Mouse (Mus musculus) kidney, postnatal 36 days (tissue): Measurements from ENCODE around the gene Lpcat4.
A peak's percentile ranks its signal among the peaks of the same experiment; 100 is the strongest.

Source experiments
- DNase-seq, 2 experiments: peaks; one replicate each; pipeline ENCODE4 v3.0.0; 2021 to 2022; ENCODE audit warnings: mixed read lengths in 2 of 2

Gene Lpcat4

DNA sequence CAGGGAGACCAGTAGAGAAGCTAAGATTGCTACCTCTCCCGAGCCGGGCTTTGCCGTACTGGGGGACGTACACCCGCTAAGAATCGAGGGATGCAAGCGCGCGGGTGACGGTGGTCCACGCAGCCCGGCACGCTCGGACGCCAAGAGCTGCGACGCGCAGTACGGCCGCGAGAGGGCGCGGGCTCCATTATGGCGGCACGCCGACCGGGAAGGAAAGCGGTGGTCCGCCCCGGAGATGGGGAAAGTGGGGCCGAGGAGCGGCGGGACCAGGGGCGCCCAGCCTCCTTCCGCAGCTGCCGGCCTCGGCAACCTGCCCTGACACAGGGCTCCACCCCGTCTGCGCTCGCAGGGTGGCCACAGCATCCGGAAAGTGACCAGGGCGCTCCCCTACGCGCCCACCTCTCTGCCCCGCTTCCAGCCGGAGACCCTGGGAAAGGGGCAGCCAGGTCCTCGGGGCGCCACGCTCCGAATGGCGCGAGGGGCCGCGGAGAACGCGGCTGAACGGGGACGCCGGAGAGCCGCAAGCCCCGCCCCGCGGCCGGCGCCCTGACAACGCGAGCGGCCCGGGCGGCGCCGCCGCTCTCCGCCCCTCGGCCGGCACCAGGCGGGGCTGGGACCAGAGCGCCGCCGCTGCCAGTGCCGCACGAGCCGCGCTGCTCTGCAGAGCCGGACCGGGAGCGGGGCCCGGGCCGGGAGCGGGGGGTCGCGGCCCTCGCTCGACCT lies at the start of gene Lpcat4:
Lpcat4 (plus strand) TSS at position 257 of the 723 bp plus-strand sequence.
- peak; percentile 80 to 92 for DNase-seq

DNA sequence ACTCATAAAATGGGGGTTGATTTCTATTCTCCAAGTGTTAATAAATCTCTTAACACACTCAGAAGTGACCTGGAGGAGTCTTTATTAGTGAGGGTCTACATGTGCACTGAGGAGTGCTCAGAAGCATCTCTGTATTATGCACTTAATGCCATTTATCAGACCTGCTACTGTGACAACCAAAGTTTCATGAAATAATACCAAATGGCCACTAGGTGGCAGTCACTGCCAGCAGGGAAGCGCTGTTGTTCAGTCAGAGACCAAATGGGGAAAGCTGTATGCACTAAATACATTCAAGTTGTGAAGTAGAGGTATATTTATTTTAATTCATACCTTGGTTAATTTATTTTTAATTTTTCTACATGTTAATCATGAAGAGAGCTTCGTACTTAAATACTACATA lies 42.4 kb upstream of the Lpcat4 start:
- DNase-seq: peak; percentile 45 to 62

DNA sequence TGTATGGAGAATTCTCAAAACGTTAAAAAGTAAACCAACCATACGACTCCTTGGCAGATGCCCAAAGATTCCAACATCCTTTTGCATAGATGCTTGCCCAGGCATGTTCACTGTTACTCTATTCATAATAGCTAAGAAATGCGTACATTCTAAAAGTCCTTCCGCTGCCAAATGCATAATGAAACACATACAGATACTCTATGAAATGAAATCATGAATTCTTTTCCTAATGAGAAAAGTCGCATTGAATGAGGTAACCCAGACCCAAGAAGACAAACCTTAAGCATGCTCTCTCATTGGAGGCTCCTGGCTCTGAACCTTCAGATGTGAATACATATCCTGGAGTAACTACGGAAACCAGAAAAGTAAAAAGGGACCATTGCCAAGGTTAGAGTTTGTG lies 36.2 kb upstream of the Lpcat4 start:
- DNase-seq: peak in 1 of 2 experiments; percentile 35

DNA sequence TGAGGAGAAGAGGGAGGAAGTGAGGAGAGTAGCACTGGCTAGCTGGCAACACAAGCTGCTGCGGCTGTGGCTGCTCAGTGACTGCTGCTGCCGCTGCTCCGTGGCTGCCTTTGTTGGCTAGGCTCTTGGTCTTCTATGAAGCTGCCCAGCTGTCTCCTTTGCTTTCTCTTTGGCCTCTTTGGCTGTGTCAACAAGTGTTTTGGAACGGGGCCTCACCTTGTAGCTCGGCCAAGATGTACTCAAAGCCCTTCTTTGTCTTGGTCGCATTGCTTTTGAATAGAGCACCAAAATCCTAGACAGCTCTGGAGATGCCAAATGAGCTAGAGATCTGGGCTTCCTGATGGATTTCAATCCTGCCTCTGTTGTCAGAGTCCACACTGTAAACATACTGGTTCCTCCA lies 29.1 kb upstream of the Lpcat4 start:
- no peak for DNase-seq

DNA sequence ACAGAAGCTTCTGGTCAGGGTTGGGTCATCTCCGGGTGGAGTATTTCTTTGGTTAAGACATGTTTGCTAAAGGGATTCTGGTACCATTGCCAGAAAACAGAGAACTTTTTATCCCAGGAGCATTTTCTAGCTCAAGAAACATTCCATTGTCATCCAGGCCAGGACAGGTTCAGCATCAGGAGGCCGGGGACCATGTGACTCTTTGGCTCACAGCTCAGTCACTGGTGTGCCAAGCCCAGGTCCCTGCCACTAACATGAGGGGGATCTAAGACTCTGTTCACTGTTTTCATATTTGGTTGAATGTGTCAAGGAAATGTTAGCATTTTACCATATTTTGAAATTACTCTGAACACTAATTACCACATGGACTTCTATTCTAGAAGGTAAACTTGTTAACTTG lies 28.6 kb upstream of the Lpcat4 start:
- no peak for DNase-seq

DNA sequence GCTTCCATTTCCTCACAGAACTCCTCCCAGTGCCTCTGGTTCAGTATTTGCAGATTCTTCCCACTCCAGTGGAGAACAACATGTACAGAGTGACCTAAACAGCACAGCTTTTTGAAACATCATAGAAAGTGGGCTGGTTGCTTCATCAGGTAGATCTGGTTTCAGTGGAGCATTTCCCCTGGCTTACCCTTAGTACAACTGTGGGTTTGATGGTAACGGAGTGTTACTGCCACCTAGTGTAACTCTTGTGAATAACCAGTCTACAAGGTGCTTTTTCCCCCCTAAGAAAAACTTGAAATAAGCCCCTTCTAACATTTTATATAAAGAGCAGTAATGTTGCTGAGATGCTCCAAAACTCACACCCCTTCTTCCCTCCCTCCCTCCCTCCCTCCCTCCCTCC lies 23.3 kb upstream of the Lpcat4 start:
- DNase-seq: peak in 1 of 2 experiments; percentile 12

DNA sequence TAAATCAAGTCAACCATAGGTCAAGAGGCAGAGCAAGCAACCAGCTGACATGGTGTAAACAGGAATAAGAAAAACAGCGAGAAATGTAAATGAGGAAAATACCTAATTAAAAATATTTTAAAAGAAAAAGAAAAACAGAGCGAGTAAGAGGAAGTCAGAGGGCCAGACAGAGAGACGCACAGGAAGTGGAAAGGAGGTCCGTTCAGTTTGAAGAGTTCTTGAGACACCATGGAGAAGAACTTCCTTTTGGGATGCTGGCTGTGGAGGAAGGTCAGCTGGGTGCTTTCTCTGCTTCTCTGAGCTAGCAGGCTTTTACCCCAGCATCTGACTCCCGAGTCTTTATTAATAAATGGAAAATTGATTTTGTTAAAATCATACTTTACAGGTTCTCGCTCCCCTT lies 21.7 kb upstream of the Lpcat4 start:
- DNase-seq: no peak

DNA sequence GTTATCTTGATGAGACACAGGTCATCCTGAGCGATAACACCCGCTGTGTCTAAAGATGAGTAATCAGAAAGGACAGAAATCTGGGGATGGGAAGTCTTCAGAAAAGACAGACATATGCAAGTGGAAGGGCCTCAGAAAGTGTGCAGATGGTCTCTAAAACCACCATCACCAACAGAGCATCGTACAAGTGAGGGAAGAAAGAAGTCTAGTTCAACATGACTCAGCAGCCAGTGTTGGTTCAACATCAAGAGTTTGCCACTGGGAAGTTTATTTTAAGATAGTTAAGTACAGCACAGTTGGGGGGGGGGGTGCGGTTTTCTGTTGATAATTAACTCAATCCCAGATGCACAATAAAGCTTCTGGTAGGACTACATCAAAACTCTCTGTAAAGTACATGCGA lies 18.4 kb upstream of the Lpcat4 start:
- DNase-seq: no peak

DNA sequence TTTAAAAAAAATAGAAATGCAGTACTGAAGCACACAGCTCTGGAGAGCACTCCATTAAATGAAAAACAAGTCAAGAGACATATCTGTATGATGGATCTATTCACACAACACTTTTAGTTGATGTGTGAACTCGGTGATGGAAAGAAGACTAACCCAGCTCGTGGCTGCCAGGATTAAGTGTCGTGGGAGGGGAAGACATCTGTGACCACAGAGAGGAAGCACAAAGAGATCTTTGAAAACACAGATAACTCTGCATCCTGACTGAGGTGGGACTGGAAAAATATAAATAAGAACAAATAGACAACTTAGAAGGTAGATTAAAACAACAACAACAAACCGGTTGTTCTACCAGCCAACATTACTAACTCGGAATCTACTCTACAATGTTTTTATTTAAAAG lies 16.7 kb upstream of the Lpcat4 start:
- no peak for DNase-seq

DNA sequence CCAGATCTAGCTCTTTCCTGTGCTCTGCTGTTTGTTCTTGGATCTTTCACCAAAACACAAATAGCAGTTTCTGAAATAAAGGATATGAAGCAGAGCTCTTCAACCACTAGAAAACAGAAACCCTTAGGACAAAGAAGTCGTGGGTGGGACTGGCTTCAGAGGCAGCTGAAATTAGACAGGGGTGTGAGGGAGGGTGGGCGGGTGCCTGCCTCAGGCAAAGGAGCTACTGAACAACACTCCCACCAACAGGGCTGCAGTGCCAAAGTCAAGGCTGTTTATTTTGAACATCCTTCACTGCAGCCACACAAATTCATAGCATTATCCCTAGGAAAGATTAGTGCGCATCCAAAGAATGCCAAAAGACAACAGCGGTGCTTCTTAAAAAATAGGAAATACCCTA lies 14.9 kb upstream of the Lpcat4 start:
- no peak for DNase-seq

DNA sequence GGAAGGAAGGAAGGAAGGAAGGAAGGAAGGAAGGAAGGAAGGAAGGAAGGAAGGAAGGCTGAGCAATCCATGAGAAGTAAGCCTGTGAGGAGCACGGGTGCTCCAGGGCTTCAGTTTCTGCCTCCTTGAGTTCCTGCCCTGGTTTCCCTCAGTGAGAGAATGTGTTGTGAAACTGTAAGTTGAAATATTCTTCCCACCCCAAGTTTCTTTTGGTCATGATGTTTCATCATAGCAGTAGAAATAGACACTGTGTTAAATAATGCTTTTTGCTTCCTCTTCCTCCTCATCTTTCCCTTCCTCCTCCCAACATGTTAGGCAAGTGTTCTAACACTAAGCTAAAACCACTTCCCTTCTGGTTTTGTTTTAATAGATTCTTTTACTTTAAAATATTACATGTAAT lies 6.6 kb upstream of the Lpcat4 start:
- DNase-seq: no peak

DNA sequence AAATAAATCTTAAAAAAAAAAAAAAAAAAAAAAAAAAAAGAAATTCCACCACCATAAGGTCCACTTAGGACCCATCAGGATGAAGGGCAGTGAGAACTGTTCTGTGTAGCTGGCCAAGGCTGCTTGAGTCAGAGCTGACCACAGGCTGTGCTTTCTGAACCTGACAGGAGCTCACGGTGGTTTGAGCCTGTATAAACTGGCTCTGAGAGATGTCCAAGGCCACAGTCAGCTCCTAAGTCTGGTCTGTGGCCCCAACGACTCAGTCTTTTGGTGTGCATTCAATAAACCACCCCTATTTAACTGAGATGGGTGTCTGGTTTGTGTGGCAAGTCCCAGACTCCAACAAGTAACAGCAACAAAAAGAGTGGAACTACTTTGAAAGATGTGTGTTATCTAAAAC lies 2.6 kb upstream of the Lpcat4 start:
- DNase-seq: no peak

DNA sequence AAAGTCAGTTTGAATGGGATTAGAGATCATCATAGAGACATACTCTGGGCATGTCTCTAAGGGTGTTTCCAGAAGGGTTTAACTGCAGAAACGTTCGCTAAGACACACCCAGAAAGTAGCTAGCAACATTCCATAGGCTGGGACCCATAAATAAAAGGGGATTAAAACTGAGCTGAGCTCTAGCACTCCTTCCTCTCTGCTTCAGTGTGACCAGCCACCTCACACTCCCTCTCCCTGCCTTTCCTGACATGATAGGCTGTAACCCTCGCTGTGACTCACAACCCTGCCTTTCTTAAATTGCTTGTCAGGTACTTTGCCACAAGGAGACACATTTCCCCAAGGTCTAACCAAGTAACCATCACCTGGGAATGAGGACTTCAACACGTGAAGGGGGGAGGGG lies 1.3 kb upstream of the Lpcat4 start:
- DNase-seq: no peak

DNA sequence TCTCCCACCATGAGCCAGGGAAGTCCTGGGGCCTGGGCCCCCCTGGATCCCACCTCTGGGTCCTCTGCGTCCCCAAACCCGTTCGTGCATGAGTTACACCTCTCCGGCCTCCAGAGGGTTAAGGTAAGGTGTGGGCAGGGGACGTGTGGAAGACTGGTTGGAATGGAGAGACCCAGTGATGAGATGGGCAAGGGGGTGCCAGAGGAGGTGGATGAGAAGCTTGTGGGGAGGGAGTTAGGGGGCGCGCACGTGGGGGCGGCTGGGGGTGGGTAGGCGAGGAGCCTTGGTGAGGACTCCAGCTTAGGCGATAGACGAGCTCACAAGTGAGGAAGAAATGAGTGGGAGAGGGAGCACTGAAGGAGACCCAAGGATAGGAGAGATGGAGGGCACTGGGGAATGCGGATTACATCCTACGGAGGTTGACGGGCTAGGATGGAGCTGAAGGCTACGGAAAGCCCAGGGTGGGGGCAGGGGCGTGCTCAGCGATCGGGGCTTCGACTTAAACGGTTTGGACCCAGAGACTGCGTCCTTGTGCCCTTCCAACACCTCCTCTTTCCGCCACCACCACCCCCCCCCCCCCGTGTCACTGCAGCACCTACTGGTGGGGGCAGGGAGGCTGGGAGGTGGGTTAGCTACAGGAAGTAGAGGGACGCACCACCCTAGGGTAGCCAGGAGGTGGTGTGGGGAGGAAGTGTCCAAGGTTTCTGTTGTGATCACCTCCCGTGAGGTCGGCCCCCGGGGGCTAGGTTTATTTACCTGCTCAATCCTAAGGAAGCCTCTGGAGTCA lies 860 bp downstream of the Lpcat4 start:
- peak in 1 of 2 experiments; percentile 36 for DNase-seq

DNA sequence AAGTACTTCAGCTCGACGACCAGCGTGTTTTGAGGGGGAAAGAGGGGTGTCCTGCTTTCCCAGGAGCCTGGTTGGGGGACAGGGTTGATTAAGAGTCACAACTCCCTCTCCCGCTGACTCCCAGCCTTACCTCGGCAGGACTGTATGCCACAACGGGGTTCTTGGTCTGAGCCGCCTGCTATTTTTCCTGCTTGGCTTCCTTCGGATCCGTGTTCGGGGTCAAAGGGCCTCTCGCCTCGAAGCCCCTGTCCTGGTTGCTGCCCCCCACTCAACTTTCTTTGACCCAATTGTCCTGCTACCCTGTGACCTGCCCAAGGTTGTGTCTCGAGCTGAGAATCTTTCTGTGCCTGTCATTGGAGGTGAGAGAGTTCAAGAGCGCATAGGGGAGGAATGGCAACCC lies 2.5 kb downstream of the Lpcat4 start:
- no peak for DNase-seq

DNA sequence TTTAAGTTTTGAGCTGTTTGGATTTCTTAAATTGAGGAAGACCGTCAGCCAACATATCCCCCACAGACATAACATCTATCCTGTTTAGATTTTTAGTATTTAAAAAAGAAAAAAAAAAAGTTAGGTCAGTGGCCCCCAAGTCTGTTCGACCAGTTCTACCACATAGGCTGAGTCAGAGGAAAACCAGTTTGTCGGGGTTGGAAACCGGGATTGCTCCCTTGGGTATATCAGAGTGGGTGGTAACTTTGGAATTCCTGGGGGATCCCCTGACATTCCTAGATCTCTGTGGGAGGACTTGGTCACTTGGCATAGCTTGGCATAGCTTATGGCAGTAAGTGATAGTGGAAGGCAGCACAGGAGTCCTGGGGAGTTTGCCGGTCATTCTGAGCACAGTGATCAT lies 6.0 kb downstream of the Lpcat4 start:
- no peak for DNase-seq

DNA sequence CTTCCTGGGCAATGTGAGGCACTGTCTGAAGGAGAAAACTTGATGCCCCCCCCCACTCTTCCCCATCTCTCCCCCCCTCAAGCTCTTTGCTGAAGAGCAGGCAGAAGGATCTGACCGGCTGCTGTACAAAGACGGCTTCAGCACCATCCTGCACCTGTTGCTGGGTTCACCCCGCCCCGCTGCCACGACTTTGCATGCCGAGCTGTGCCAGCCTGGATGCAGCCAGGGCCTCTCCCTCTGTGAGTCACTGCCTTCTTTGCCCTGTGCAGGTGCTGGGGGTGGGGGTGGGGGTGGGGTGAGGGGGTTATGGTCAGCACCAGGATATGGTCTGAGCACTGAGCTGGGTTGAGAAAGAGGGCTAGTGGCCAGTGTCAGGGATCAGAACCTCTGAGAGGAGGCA lies 6.9 kb downstream of the Lpcat4 start:
- DNase-seq: no peak

DNA sequence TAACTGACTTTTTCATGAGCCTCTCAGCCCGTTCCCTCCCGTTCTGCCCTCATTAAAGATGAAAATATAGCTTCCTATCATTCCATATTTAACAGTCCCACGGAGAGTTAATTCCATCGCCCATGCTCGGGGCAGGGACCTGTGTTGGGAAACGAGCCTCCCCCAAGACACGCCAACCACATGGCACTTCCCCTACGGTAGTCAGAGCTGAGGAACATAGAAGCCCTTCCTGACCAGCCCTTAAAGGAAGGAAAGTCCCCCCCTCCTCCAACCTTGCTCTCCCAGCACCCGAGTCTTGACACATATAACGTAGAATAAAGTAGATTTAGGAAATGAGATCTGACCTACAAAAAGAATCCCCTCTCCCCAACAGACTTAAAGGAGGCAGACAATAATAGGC lies 8.1 kb downstream of the Lpcat4 start:
- DNase-seq: no peak

DNA sequence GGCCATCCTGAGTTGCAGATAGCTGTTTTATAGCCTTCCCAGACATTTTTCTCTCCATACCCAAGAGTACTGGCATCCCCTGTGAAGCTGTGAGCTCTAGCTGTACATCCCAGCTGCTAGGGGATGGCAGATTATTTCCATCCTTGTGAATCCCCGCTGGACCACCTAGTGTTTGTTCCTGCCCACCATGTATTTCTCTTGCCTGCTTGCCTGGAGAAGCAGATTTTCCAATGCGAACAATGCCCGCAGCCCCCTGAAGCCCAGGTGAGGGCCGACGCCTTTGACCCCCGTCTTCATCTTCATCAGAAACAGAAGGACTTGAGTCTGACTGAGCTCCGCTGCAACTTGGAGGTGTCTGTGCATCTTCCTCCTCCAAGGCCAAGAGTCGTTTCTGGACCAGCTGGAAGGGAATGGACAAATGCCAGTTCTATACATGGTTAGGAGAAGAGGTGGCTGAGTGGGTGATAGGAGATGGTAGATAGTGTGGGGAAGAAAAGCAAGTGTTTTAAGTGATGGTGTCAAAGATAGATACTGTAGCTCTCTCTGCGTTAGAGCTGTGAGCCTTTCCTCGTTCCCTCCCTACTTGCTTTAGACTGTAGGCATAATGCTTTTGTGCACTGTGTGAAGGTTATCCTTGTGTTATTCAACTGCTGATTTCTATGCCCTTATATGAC lies 10.6 kb downstream of the Lpcat4 start:
- no peak for DNase-seq

DNA sequence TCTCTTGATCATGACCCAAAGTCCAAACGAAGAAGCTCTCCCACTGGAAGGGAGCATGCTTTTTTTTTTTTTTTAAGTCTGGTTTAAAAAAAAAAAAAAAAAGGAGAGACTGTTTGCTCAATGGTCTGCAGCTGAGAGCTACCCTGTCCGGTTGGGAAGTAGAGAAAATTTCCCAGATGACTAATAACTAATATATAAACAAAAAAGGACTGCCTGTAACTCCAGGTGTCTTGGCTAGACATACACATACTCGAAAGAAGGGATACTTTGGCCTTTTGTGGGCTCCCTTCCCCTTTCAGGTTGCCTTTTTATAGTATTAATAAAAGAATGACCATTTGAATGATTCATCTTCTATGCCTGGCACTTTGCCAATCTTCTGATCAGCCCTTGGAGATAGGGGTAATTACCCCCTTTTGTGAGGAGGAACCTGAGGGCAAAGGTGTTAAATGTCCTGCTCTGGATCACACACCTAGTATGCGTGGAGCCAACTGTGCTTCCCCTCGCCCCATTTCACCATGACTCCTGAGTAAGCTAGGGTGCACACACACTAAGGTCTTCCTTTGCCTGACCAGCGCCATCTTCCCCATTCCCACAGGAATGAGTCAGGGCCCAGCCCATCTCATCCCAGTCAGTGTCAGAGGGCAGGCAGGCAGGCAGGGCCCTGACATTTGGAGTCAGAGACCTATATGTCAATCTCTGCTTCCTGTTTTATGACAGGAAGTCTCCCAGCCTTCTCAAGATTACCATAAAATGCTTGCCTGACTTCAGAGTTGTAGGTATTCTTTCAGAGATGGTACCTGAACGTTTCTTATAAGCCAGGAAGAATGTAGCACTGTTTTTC lies 15.6 kb downstream of the Lpcat4 start:
- no peak for DNase-seq

DNA sequence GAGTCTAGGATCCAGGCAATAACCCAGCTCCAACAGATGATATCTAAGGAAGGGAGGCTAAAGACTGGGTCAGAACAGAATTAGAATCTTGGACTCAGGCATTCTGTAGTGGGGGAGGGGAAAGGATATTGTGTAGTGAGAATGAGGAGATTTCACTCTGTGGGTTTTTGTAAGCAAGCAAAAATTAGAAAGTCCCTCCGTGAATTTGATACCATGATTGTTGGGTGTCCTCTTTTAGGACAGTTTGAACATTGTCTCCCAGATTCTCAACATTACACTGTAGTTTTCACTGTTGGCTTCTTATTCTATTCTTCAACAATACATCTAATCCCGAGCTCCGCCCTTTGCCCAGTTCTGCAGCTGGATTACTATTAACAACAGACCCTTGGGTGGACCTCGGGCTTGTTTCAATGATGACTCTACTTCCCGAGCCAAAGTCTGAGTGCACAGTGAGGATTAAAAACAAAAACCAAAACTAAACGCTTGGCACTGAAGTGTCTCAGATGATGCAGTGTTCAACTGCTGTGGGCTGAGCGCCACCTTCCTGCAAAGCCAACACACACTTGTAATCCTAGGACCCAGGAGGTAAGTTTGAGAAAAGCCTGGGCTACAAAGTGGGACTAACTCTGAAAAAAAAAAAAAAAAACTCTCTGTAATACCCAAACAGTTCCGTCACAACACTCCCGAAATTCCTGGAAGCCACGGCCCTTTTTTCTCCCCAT lies 20.1 kb downstream of the Lpcat4 start, which contains the start of gene Nutm1:
Nutm1 (minus strand) TSS at position 51 of the 722 bp plus-strand sequence.
- DNase-seq: peak in 1 of 2 experiments; percentile 49
